Mouse (Mus musculus): ENCODE measurements around the gene Ext2.

Gene Ext2

DNA sequence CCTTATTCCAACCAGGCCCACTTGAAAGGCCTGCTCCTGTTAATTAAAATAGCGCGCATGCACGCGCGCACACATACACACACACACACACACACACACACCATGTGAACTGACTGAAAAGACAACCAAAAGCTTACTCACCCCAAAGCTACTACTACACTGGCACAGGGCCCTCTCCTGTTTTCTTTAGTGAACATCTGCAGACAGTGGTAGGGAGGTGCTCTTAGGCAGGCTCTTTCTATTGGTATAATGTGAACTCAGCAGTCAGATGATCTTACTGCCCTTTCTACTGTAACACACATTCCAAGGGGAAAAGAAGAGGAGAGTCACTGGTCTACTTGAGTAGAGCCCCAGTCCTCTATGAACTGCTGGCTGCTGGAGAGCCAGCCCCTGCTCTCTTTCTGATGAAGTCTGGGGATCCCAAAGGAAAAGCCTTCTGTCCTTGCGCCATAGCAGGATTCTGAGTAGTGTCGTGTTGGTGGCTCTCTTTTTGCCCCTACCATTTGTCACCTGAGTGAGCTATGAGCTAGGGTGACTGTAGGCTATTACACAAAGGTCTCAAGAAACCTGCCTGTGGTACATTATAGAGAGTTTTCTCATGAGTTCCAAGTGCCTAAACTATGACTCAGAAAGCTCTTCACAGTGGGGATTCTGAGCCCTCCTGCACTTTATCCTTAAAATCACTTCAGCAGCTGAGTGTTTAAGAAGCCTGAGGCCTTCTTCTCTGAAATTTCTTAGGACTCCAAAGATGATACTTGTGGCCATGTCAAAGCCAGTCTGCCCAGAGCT lies 45.9 kb downstream of the Ext2 start:
- no peak for DNase-seq (ENCODE audit: low spot score)

- no peak for DNase-seq (ENCODE audit: low spot score)
These were observed 46.9 kb downstream of the Ext2 start for GRCm38 (mm10) chr2:93775431-93775830.

GRCm38 (mm10) chr2:93774946-93775345 lies 47.4 kb downstream of the Ext2 start:
- no peak for DNase-seq (ENCODE audit: low spot score)

GRCm38 (mm10) chr2:93772765-93773085 lies 49.6 kb downstream of the Ext2 start:
- DNase-seq (ENCODE audit: low spot score) = no peak

- DNase-seq (ENCODE audit: low spot score) = no peak
These were observed 50.2 kb downstream of the Ext2 start for GRCm38 (mm10) chr2:93772054-93772764.

DNA sequence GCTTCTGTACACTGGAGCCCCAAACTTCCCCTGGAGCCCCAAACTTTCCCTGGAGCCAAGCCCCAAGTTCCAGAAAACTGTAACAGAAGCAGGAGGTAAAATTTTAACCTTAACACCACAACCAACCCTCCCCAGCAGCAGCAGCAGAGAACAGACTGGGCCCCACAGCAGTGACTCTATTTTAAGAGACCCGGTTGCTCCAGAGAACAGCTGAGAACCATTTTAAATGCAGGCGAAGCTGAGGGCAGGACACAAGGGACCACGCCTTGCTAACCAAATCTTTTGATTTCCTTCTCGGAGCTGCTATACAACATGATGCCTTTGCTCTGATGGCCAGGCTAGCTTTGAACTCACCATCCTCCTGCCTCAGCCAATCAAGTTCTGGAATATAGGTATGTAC lies 51.5 kb downstream of the Ext2 start:
- DNase-seq (ENCODE audit: low spot score) = no peak

GRCm38 (mm10) chr2:93769875-93770274 lies 52.5 kb downstream of the Ext2 start:
- DNase-seq (ENCODE audit: low spot score) = no peak

DNA sequence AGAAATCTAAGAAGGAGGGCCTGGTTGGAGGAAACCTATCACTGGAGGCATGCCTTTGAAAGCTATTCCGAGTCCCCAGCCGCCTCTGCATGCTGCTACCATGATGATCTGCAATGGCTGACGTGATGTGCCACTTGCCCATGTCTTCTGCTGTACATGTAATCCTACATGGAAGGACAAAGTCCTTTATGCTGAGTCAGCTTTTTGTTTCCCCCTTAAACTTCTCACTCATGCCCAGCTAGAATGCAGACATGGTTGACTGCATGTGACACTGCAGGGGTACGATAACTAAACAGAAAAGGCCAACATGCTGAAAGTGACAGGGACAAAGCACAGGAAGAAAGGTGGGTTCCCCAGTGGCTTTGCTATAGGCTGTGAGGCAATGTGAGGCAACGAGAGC lies 56.6 kb downstream of the Ext2 start:
- DNase-seq (ENCODE audit: low spot score) = no peak

- DNase-seq (ENCODE audit: low spot score) = no peak
These were observed 58.2 kb downstream of the Ext2 start for GRCm38 (mm10) chr2:93764211-93764610.

DNA sequence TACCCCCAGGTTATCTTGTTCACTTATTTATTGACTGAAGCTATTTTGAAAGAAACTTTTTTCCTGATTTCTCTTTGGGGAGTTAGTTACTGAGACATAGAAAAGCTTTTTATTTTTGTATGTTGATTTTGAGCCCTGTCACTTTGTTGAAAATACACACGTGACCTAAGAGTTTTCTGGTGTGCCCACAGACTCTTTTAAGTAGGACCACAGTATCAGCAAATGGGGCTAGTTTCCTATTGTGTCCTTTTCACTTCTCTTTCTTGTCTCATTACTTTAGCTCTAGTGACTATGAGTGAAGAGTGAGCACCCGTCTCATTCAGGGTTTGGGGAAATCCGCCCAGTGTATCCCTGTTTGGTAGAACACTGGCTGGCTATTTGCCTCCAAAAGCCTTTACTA lies 62.0 kb downstream of the Ext2 start:
- DNase-seq (ENCODE audit: low spot score) = no peak

DNA sequence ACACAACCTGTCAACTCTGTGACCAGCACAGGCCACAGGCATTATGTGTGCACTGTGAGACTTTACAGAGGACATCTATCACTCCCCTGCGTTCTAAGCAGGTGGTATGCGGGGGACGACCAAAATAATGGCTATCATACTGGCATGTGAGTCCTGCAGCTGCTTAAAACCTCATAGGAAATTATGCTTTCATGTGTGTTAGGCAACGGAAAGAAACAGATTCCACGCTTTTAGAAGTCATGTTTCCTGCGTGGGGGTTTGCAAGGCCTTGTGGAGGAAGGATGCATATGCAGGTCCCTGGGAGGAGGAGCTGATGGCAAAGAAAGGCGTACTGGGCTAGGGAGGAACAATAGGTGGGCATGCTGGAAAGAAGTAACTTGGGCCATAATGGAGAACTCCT lies 63.2 kb downstream of the Ext2 start:
- no peak for DNase-seq (ENCODE audit: low spot score)

- peak; percentile 51 for DNase-seq (ENCODE audit: low spot score)
These were observed 64.1 kb downstream of the Ext2 start for GRCm38 (mm10) chr2:93758298-93758697.

- no peak for DNase-seq (ENCODE audit: low spot score)
These were observed 68.0 kb downstream of the Ext2 start for GRCm38 (mm10) chr2:93754366-93754765.

- no peak for DNase-seq (ENCODE audit: low spot score)
These were observed 69.1 kb downstream of the Ext2 start for GRCm38 (mm10) chr2:93753147-93753758.

DNA sequence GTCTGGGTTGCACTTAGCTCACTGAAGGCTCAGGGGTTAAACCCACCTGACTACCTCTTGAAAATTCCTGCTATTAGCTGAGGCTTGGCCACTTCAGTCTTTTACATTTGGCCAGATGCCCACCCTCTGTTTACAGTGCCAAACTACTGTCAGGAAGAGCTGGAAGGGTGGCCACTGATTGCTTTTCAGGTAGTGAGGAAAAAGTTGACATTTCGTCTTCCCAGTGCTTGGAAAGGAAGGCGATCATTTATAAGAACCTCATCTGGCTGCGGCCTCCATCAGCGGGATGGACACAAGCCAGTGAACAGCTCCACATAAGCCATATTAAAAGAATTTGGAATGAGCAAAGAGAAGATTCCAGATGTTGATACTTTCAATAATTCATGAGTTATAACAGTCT lies 72.7 kb downstream of the Ext2 start:
- no peak for DNase-seq (ENCODE audit: low spot score)

- DNase-seq (ENCODE audit: low spot score) = no peak
These were observed 74.7 kb downstream of the Ext2 start for GRCm38 (mm10) chr2:93747538-93748126.

- no peak for DNase-seq (ENCODE audit: low spot score)
These were observed 75.7 kb downstream of the Ext2 start for GRCm38 (mm10) chr2:93746620-93747019.

DNA sequence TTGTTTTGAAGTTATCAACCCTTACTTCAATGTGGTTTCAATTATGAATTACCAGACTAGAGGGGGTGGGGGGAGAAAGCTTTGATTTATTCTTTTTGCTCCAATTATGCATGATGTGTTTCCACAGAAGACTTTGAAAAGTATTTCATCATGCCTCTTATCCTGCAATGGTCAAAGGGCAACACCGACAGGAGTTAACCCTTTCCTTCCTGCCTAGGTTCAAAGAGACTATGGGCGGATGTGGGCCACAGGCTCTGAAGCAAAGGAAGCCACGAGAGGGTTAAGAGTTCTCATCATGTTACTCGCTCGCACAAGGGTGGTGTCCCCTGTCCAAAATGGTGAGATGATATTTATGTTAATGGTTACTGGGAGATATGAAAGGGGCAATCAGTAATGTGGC lies 76.2 kb downstream of the Ext2 start:
- no peak for DNase-seq (ENCODE audit: low spot score)

GRCm38 (mm10) chr2:93745741-93746140 lies 76.6 kb downstream of the Ext2 start:
- DNase-seq (ENCODE audit: low spot score) = no peak

- no peak for DNase-seq (ENCODE audit: low spot score)
These were observed 77.8 kb downstream of the Ext2 start for GRCm38 (mm10) chr2:93744346-93745229.

- no peak for DNase-seq (ENCODE audit: low spot score)
These were observed 80.7 kb downstream of the Ext2 start for GRCm38 (mm10) chr2:93741700-93742099.

DNA sequence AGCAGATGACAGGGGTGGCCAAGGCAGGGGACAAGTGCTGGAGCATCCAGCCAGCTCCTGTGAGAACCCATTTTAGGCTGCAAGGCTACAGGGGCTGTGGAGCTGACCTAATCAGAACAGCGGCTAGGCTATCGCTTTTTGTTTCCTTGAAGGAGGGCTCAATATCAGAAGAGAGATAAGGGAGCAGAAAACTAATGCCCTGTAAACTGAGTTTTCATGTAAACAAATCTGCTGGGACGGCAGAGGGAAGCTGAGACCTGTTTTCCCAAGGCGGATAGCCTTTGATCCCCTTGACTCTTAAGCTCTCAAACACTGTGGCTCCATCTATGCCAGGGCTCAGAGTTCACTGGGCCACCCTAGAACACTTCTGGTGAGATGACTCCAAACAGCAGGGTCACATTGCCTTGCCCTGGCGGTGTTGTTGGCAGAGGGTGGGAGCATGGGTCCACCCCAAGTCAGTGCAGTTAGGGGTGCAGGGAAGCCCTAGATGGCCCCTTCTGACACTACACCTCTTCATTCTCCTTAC lies 83.3 kb downstream of the Ext2 start:
- no peak for DNase-seq (ENCODE audit: low spot score)
